Mouse (Mus musculus): ENCODE results near the gene Mrtfa. TPM values are rescaled to one million over a fixed set of nuclear protein-coding genes. Genes with fewer than 3 reads are reported as not detected.
A peak's percentile ranks its signal among the peaks of the same experiment; 100 is the strongest.

The Mrtfa gene
- total and polyA plus RNA-seq, 3 experiments = 2.3 to 18.3 (median 17.2) TPM

DNA sequence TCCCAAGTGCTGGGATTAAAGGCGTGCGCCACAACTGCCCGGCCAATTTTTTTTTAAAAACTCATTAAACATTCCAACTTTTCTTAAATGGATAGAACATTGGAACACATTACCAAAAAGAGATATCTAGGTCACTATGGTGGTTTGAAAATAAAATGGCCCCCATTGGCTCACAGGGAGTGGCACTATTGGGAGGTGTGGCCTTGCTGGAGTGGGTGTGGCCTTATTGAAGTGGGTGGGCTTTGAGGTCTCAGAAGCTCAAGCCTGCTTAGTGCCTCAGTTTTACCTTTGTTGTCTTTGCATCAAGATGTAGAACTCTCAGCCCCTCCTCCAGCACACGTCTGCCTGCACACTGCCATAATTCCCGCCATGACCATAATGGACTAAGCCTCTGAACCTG lies 11.9 kb upstream of the Mrtfa start:
- ATAC-seq (ENCODE audit: extremely low read depth, insufficient number of reproducible peaks, low FRiP score, poor library complexity, severe bottlenecking) = no peak

DNA sequence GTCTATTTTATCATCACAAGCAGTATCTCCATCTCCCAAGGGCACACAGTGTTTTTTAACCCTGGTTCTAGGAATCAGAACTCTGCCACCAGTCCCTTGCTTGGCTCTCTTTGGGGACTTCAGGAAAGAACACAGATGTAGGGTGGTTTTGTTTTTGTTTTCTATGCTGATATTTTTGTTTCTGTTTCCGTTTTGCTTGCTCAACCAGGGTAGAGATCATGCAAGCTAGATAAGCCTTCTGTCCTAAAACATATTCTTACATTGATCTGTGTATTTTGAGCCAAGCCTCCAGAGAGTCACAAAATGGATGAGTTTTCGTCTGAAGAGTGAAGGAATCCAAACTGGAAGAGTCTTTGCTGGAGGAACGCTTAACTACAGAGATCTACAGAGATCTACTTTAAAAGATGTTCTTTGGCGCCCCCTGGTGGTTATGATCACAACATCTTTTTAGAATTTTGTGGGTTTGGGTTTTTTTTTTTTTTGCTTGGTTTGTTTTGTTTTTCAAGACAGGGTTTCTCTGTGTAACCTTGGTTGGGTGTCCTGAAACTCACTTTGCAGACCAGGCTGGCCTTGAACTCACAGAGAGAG lies 8.9 kb upstream of the Mrtfa start:
- DNase-seq (ENCODE audit: low spot score) = peak; percentile 45
- TF ChIP-seq GATA1 (IDR thresholded peaks at IDR 0.05; ENCODE audit: borderline replicate concordance, low read length) = no peak
- no peak for TF ChIP-seq POLR2AphosphoS5 (IDR thresholded peaks at IDR 0.05; ENCODE audit: insufficient replicate concordance, low read depth, low read length)
- no peak for TF ChIP-seq GATA2 (IDR thresholded peaks at IDR 0.05; ENCODE audit: borderline replicate concordance, low read depth, low read length)
- no peak for TF ChIP-seq CTCF (IDR thresholded peaks at IDR 0.05; ENCODE audit: low read depth, low read length)
- no peak for TF ChIP-seq TAL1 (conservative IDR thresholded peaks at IDR 0.05; ENCODE audit: low read depth, low read length)
- Histone ChIP-seq H3K4me3 (ENCODE audit: low read depth, low read length) (peak overlapping the region; percentile 20; the same call in 1 of the 2 replicates), H3K27me3 (ENCODE audit: insufficient read depth, low read length) (no peaks in the 10 kb centered on the region; the same call in none of the 2 replicates), H3K9me3 (replicated peaks) (peaks cover 7% of the 10 kb centered on the region; the same call in 1 of the 2 replicates), H3K4me1 (ENCODE audit: insufficient read depth, low read depth, low read length) (peaks cover 19% of the 10 kb centered on the region), H3K36me3 (replicated peaks) (no peaks in the 10 kb centered on the region)
- no peak; the same call in 1 of the 2 replicates for ATAC-seq (ENCODE audit: extremely low read depth, insufficient number of reproducible peaks, low FRiP score, poor library complexity, severe bottlenecking)

More for the DNA sequence above, 11.9 kb upstream of the Mrtfa start:
- no peak for DNase-seq (ENCODE audit: low spot score)
- TF ChIP-seq GATA1 (IDR thresholded peaks at IDR 0.05; ENCODE audit: borderline replicate concordance, low read length) (no peak), GATA2 (IDR thresholded peaks at IDR 0.05; ENCODE audit: borderline replicate concordance, low read depth, low read length) (no peak), CTCF (IDR thresholded peaks at IDR 0.05; ENCODE audit: low read depth, low read length) (no peak), POLR2AphosphoS5 (IDR thresholded peaks at IDR 0.05; ENCODE audit: insufficient replicate concordance, low read depth, low read length) (no peak), TAL1 (conservative IDR thresholded peaks at IDR 0.05; ENCODE audit: low read depth, low read length) (no peak)
- no peak overlapping the region for H3K4me3 ChIP-seq (ENCODE audit: low read depth, low read length)
- H3K36me3 ChIP-seq (replicated peaks) = no peaks in the 10 kb centered on the region
- H3K27me3 ChIP-seq (ENCODE audit: insufficient read depth, low read length) = 0 out of 2 replicates have a peak, but pooled peaks cover 2% of the 10 kb centered on the region
- H3K9me3 ChIP-seq (replicated peaks) = peaks cover 10% of the 10 kb centered on the region; the same call in 1 of the 2 replicates
- peaks cover 9% of the 10 kb centered on the region; the same call in 1 of the 2 replicates for H3K4me1 ChIP-seq (ENCODE audit: insufficient read depth, low read depth, low read length)

DNA sequence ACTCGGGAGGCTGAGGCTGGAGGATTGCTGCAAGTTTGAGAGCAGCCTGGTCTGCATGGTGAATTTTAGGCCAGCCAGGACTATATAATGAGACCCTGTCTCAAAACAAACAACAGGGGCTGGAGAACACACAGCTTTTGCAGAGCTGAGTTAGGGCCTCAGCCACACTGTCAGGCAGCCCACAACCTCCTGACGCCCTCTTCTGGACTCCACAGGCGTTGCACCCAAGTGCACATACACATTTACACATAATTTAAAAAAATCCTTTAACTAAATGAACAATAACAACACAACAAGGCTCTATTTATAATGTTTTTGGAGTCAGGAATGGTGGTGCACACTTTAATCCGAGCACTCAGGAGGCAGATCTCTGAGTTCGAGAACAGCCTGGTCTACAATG lies 7.9 kb upstream of the Mrtfa start:
- Histone ChIP-seq H3K9me3 (replicated peaks) (peaks cover 4% of the 10 kb centered on the region; the same call in 1 of the 2 replicates), H3K36me3 (replicated peaks) (no peaks in the 10 kb centered on the region), H3K27me3 (ENCODE audit: insufficient read depth, low read length) (no peaks in the 10 kb centered on the region; the same call in none of the 2 replicates), H3K4me1 (ENCODE audit: insufficient read depth, low read depth, low read length) (peaks cover 19% of the 10 kb centered on the region), H3K4me3 (ENCODE audit: low read depth, low read length) (no peak overlapping the region)
- DNase-seq (ENCODE audit: low spot score) (no peak), ATAC-seq (ENCODE audit: extremely low read depth, insufficient number of reproducible peaks, low FRiP score, poor library complexity, severe bottlenecking) (no peak)
- TF ChIP-seq GATA1 (IDR thresholded peaks at IDR 0.05; ENCODE audit: borderline replicate concordance, low read length) (no peak), GATA2 (IDR thresholded peaks at IDR 0.05; ENCODE audit: borderline replicate concordance, low read depth, low read length) (no peak), POLR2AphosphoS5 (IDR thresholded peaks at IDR 0.05; ENCODE audit: insufficient replicate concordance, low read depth, low read length) (no peak), CTCF (IDR thresholded peaks at IDR 0.05; ENCODE audit: low read depth, low read length) (no peak), TAL1 (conservative IDR thresholded peaks at IDR 0.05; ENCODE audit: low read depth, low read length) (no peak)

DNA sequence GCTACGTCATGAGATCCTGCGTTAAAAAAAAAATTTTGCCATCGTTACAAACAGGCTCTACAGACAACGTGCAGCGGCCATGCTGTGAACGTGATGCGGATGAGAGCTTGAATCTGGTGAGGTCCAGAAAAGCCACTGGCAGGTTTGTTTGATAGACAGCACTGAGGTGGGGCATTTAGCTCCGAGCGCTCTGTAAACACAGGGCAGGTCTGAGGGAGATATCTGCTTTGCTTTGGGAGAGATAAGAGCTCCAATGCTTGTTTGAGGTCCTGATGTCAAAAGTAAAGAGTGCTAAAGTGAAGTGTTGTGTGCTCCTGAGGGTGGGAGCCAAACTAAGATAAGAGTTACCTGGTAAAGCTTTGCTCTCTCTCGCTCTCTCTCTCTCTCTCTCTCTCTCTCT lies 6.6 kb upstream of the Mrtfa start:
- DNase-seq (ENCODE audit: low spot score) (no peak), ATAC-seq (ENCODE audit: extremely low read depth, insufficient number of reproducible peaks, low FRiP score, poor library complexity, severe bottlenecking) (no peak)
- peaks cover 19% of the 10 kb centered on the region for H3K4me1 ChIP-seq (ENCODE audit: insufficient read depth, low read depth, low read length)
- H3K27me3 ChIP-seq (ENCODE audit: insufficient read depth, low read length) = no peaks in the 10 kb centered on the region; the same call in none of the 2 replicates
- TF ChIP-seq GATA2 (IDR thresholded peaks at IDR 0.05; ENCODE audit: borderline replicate concordance, low read depth, low read length) (no peak), POLR2AphosphoS5 (IDR thresholded peaks at IDR 0.05; ENCODE audit: insufficient replicate concordance, low read depth, low read length) (no peak), TAL1 (conservative IDR thresholded peaks at IDR 0.05; ENCODE audit: low read depth, low read length) (no peak), GATA1 (IDR thresholded peaks at IDR 0.05; ENCODE audit: borderline replicate concordance, low read length) (no peak), CTCF (IDR thresholded peaks at IDR 0.05; ENCODE audit: low read depth, low read length) (no peak)
- no peak overlapping the region for H3K4me3 ChIP-seq (ENCODE audit: low read depth, low read length)
- H3K36me3 ChIP-seq (replicated peaks) = no peaks in the 10 kb centered on the region
- H3K9me3 ChIP-seq (replicated peaks) = peaks cover 4% of the 10 kb centered on the region; the same call in 1 of the 2 replicates

GRCm38 (mm10) chr15:81195447-81195846 lies 4.9 kb upstream of the Mrtfa start:
- ATAC-seq (ENCODE audit: extremely low read depth, insufficient number of reproducible peaks, low FRiP score, poor library complexity, severe bottlenecking) (no peak), DNase-seq (ENCODE audit: low spot score) (no peak)
- TF ChIP-seq POLR2AphosphoS5 (IDR thresholded peaks at IDR 0.05; ENCODE audit: insufficient replicate concordance, low read depth, low read length) = no peak
- no peak for TF ChIP-seq TAL1 (conservative IDR thresholded peaks at IDR 0.05; ENCODE audit: low read depth, low read length)
- no peak for TF ChIP-seq GATA1 (IDR thresholded peaks at IDR 0.05; ENCODE audit: borderline replicate concordance, low read length)
- no peak for TF ChIP-seq GATA2 (IDR thresholded peaks at IDR 0.05; ENCODE audit: borderline replicate concordance, low read depth, low read length)
- Histone ChIP-seq H3K27me3 (ENCODE audit: insufficient read depth, low read length) (no peaks in the 10 kb centered on the region; the same call in none of the 2 replicates), H3K9me3 (replicated peaks) (peaks cover 4% of the 10 kb centered on the region; the same call in 1 of the 2 replicates), H3K4me1 (ENCODE audit: insufficient read depth, low read depth, low read length) (peaks cover 32% of the 10 kb centered on the region), H3K4me3 (ENCODE audit: low read depth, low read length) (no peak overlapping the region), H3K36me3 (replicated peaks) (no peaks in the 10 kb centered on the region)

DNA sequence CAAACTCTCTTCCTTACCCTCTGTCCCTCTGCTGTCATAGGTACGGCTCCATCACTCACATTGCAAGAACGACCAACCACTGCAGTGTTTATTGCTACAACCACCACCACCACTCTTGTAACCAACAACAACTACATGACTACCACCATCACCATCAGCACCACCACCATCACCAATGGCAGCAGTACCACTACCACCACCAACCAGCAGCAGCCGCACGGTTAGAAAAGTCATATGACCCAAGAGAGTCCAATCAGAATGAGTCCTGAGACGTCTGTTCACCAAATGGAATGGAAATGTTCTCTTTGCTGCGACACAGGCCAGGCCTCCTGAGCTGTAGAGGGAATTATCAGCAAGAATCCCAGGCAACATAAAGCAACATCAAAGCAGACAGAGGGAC lies 4.2 kb upstream of the Mrtfa start:
- H3K27me3 ChIP-seq (ENCODE audit: insufficient read depth, low read length) = no peaks in the 10 kb centered on the region; the same call in none of the 2 replicates
- ATAC-seq (ENCODE audit: extremely low read depth, insufficient number of reproducible peaks, low FRiP score, poor library complexity, severe bottlenecking) (no peak), DNase-seq (ENCODE audit: low spot score) (no peak)
- peaks cover 36% of the 10 kb centered on the region for H3K4me1 ChIP-seq (ENCODE audit: insufficient read depth, low read depth, low read length)
- no peaks in the 10 kb centered on the region for H3K36me3 ChIP-seq (replicated peaks)
- H3K9me3 ChIP-seq (replicated peaks) = peaks cover 4% of the 10 kb centered on the region; the same call in 1 of the 2 replicates
- TF ChIP-seq CTCF (IDR thresholded peaks at IDR 0.05; ENCODE audit: low read depth, low read length) (no peak), GATA1 (IDR thresholded peaks at IDR 0.05; ENCODE audit: borderline replicate concordance, low read length) (no peak), GATA2 (IDR thresholded peaks at IDR 0.05; ENCODE audit: borderline replicate concordance, low read depth, low read length) (no peak), TAL1 (conservative IDR thresholded peaks at IDR 0.05; ENCODE audit: low read depth, low read length) (no peak), POLR2AphosphoS5 (IDR thresholded peaks at IDR 0.05; ENCODE audit: insufficient replicate concordance, low read depth, low read length) (no peak)
- H3K4me3 ChIP-seq (ENCODE audit: low read depth, low read length) = no peak overlapping the region

Data from G1E (cell line).